Mouse (Mus musculus) intestine, embryonic 14.5 days (tissue): ENCODE measurements around the gene Fam185a. TPM values are rescaled to one million over a fixed set of nuclear protein-coding genes. Genes with fewer than 3 reads are reported as not detected.

Experiments used
- ATAC-seq: fragments of 200-750 bp; cut with Nextera tagmentation; replicated peaks from 2 replicates; pipeline ENCODE4 v1.8.0; 2017; ENCODE audit warnings: low read depth, moderate number of reproducible peaks, moderate TSS enrichment, moderate library complexity; ENCODE audit not compliant: low FRiP score, low TSS enrichment
- DNase-seq: peaks from one replicate; pipeline ENCODE4 v3.0.0-alpha.2; 2018; ENCODE audit warnings: low spot score
- H3K27ac ChIP-seq: fragments of 300-500 bp; sonication (generic); 2 replicates; pipeline ENCODE4 v1.5.1; 2014; ENCODE audit warnings: low read depth, mild to moderate bottlenecking, control low read depth
- H3K27me3 ChIP-seq: fragments of 300-500 bp; sonication (generic); replicated peaks from 2 replicates; pipeline ENCODE4 v1.6.1; 2014; ENCODE audit warnings: low read length, control low read depth; ENCODE audit not compliant: control insufficient read depth, insufficient read depth
- H3K36me3 ChIP-seq: fragments of 300-500 bp; sonication (generic); 2 replicates; pipeline ENCODE4 v1.6.1; 2014; ENCODE audit warnings: low read length, control low read depth; ENCODE audit not compliant: control insufficient read depth, insufficient read depth
- H3K4me1 ChIP-seq: fragments of 300-500 bp; sonication (generic); replicated peaks from 2 replicates; pipeline ENCODE4 v1.6.1; 2014; ENCODE audit warnings: low read length, control low read depth, mixed read lengths; ENCODE audit not compliant: control insufficient read depth, insufficient read depth
- H3K4me2 ChIP-seq: fragments of 300-500 bp; sonication (generic); 2 replicates; pipeline ENCODE4 v1.6.1; 2014; ENCODE audit warnings: low read length
- H3K4me3 ChIP-seq: fragments of 300-500 bp; sonication (generic); 2 replicates; pipeline ENCODE4 v1.5.1; 2014; ENCODE audit warnings: low read depth, low read length, control low read depth, mixed read lengths
- H3K9ac ChIP-seq: fragments of 300-500 bp; sonication (generic); 2 replicates; pipeline ENCODE4 v1.6.1; 2014; ENCODE audit warnings: mild to moderate bottlenecking, low read length
- H3K9me3 ChIP-seq: fragments of 300-500 bp; sonication (generic); 2 replicates; pipeline ENCODE4 v1.6.1; 2016; ENCODE audit warnings: low read length, control low read depth; ENCODE audit not compliant: control insufficient read depth
- WGBS: fragments of 180-500 bp; shearing (Covaris S2); extraction: QIAGEN DNeasy Blood & Tissue Kit; methylation state at CpG from one replicate; pipeline ENCODE4 v1.1.7; 2014; 5-methylcytosine and 5-hydroxymethylcytosine counted together
- polyA plus RNA-seq: library from polyadenylated mRNA; unstranded; fragments of >200 nt; fragmentation: Nextera tagmentation; extraction: Ambion mirVana; gene quantifications from 2 replicates; pipeline ENCODE4 v1.2.1, GENCODE M21; 2014

Fam185a gene
- polyA plus RNA-seq, 1 experiment from 2014 or later = 11.1 TPM

GRCm38 (mm10) chr5:21485197-21485829 lies 60.6 kb downstream of the Fam185a start:
- ATAC-seq = no peak
- H3K4me1 ChIP-seq = peaks cover 11% of the 10 kb centered on the region; the same call in 1 of the 2 replicates
- no peaks in the 10 kb centered on the region for H3K9me3 ChIP-seq
- no peaks in the 10 kb centered on the region for H3K36me3 ChIP-seq
- no peak for DNase-seq
- H3K27me3 ChIP-seq = no peaks in the 10 kb centered on the region
- H3K4me3 ChIP-seq = no peak overlapping the region
- no peak overlapping the region for H3K9ac ChIP-seq
- H3K27ac ChIP-seq = no peak overlapping the region
- 92% methylated on average over 8 of the region's 8 CpGs for WGBS
- H3K4me2 ChIP-seq = no peak overlapping the region

GRCm38 (mm10) chr5:21486798-21487197 lies 62.0 kb downstream of the Fam185a start:
- no peak overlapping the region for H3K4me3 ChIP-seq
- no peaks in the 10 kb centered on the region for H3K27me3 ChIP-seq
- no peak overlapping the region for H3K9ac ChIP-seq
- peaks cover 11% of the 10 kb centered on the region; the same call in 1 of the 2 replicates for H3K4me1 ChIP-seq
- no peak overlapping the region for H3K27ac ChIP-seq
- ATAC-seq = no peak
- DNase-seq = no peak
- H3K4me2 ChIP-seq = no peak overlapping the region
- H3K36me3 ChIP-seq = no peaks in the 10 kb centered on the region
- H3K9me3 ChIP-seq = no peaks in the 10 kb centered on the region
- 40% methylated on average over 5 of the region's 5 CpGs for WGBS

DNA sequence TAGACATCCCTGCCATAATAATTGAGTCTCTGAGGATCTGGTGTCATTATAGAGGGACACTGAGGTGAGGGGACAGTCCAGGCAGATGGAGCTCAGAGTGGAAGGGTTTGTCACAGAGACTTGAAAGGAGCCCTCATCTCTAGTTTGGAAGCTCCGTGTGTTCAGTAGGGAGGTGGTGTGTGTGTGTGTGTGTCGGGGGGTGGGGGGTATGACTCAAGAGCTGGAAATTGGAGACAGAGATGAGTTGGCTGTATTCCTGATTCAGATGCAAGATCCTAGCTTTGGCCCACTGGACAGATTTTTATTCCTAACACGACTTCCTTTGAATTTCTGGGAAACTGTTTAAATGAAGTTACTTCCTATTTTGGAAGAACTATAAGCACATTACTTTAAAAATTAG lies 62.5 kb downstream of the Fam185a start:
- Histone ChIP-seq H3K4me3 (no peak overlapping the region), H3K27me3 (no peaks in the 10 kb centered on the region), H3K4me2 (no peak overlapping the region), H3K4me1 (peaks cover 11% of the 10 kb centered on the region; the same call in 1 of the 2 replicates), H3K9ac (no peak overlapping the region), H3K27ac (peak overlapping the region; percentile 34; the same call in 1 of the 2 replicates), H3K36me3 (no peaks in the 10 kb centered on the region), H3K9me3 (no peaks in the 10 kb centered on the region)
- ATAC-seq (no peak), DNase-seq (no peak)
- WGBS = 66% methylated on average over 3 of the region's 3 CpGs

- DNase-seq (no peak), ATAC-seq (no peak)
- 95% methylated on average over 3 of the region's 3 CpGs for WGBS
- Histone ChIP-seq H3K27ac (no peak overlapping the region), H3K9ac (no peak overlapping the region), H3K4me1 (peaks cover 7% of the 10 kb centered on the region; the same call in 1 of the 2 replicates), H3K36me3 (no peaks in the 10 kb centered on the region), H3K4me2 (no peak overlapping the region), H3K4me3 (no peak overlapping the region), H3K9me3 (no peaks in the 10 kb centered on the region), H3K27me3 (no peaks in the 10 kb centered on the region)
Observed at GRCm38 (mm10) chr5:21487716-21488115, 63.0 kb downstream of the Fam185a start.

DNA sequence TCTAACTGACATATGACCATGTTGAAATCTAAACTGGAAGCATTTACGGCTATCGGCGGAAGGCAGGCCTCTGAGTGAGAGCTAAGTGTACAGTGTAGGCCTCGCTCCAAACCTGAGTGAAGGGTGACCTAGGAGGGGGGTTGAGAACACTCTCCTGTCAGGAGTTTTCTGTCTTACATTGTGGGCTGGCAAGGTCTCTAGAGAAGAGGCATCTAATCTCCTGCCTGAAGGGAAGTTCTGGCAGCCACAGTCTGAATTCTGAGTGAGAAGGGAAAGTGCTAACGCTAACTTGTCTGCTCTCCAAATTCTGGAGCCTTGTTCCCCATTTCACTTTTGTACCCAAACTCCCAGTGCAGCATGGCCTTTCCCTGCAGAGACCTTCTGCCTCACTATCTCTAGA lies 63.7 kb downstream of the Fam185a start:
- Histone ChIP-seq H3K9ac (no peak overlapping the region), H3K4me1 (peaks cover 7% of the 10 kb centered on the region; the same call in 1 of the 2 replicates), H3K27ac (peak overlapping the region; percentile 22; the same call in 1 of the 2 replicates), H3K36me3 (no peaks in the 10 kb centered on the region), H3K9me3 (no peaks in the 10 kb centered on the region), H3K4me3 (no peak overlapping the region), H3K4me2 (no peak overlapping the region), H3K27me3 (no peaks in the 10 kb centered on the region)
- no peak for DNase-seq
- WGBS = 88% methylated on average over 5 of the region's 5 CpGs
- no peak for ATAC-seq

- DNase-seq (no peak), ATAC-seq (no peak)
- Histone ChIP-seq H3K27me3 (no peaks in the 10 kb centered on the region), H3K36me3 (no peaks in the 10 kb centered on the region), H3K4me2 (no peak overlapping the region), H3K4me3 (no peak overlapping the region), H3K9ac (no peak overlapping the region), H3K27ac (no peak overlapping the region; the same call in 1 of the 2 replicates), H3K4me1 (peaks cover 7% of the 10 kb centered on the region; the same call in 1 of the 2 replicates), H3K9me3 (no peaks in the 10 kb centered on the region)
- WGBS = 61% methylated on average over 4 of the region's 4 CpGs
Observed at GRCm38 (mm10) chr5:21489135-21489534, 64.4 kb downstream of the Fam185a start.

DNA sequence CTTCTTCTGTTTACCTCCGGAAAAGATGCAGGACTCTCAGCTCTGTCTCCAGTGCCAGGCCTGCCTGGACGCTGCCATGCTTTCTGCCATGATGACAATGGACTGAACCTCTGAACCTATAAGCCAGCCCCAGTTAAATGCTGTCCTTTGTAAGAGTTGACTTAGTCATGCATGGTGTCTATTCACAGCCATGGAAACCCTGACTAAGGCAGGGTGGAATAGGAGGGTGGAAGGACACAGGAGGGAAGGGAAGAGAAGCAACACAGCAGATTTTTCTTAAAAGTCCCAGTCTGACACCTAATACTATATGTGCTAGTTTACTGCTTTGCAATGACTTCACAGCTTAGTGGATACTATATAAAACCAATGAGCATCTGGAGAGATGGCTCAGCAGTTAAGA lies 66.7 kb downstream of the Fam185a start:
- Histone ChIP-seq H3K36me3 (no peaks in the 10 kb centered on the region), H3K9ac (no peak overlapping the region), H3K4me2 (no peak overlapping the region), H3K27ac (no peak overlapping the region), H3K9me3 (no peaks in the 10 kb centered on the region), H3K27me3 (no peaks in the 10 kb centered on the region), H3K4me3 (no peak overlapping the region), H3K4me1 (peaks cover 7% of the 10 kb centered on the region; the same call in 1 of the 2 replicates)
- ATAC-seq = no peak
- 88% methylated on average over 2 of the region's 2 CpGs for WGBS
- DNase-seq = no peak

DNA sequence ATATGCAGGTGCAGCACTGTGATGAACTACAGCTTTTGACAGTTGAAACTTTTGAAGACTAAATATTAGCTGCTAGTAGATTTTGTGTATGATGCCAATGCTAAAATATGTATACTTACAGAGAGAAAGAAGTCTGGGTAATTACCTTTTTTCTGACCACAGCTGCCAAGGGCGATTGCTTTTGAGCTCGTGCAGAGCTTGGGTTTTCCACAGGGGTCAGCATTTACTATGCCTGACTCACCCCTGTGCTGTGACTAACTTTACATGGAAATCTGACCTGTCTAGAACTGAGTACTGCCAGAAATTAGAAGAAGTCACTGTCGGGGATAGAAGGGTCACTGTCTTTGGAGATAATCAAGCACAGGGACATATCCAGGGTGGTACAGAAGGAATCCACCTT lies 67.5 kb downstream of the Fam185a start:
- Histone ChIP-seq H3K36me3 (no peaks in the 10 kb centered on the region), H3K9ac (no peak overlapping the region), H3K27me3 (no peaks in the 10 kb centered on the region), H3K4me1 (peaks cover 7% of the 10 kb centered on the region; the same call in 1 of the 2 replicates), H3K9me3 (no peaks in the 10 kb centered on the region), H3K4me2 (no peak overlapping the region), H3K4me3 (no peak overlapping the region), H3K27ac (no peak overlapping the region)
- ATAC-seq (no peak), DNase-seq (no peak)
- WGBS = 71% methylated on average over 3 of the region's 3 CpGs
